Mouse (Mus musculus) spleen, adult 2 months (tissue): Measurements from ENCODE around the gene Stac.

Source experiments
- CTCF ChIP-seq: fragments of 200-500 bp; IDR thresholded peaks from 2 replicates; pipeline ENCODE4 v1.5.1; 2011; ENCODE audit warnings: mild to moderate bottlenecking, inconsistent platforms; ENCODE audit not compliant: insufficient read depth, insufficient read length, insufficient replicate concordance; ENCODE audit errors: extremely low read depth
- POLR2A ChIP-seq: fragments of 200-500 bp; IDR thresholded peaks from 2 replicates; pipeline ENCODE4 v1.6.1; 2011; ENCODE audit warnings: low read depth, low read length, inconsistent platforms

- TF ChIP-seq POLR2A (no peak), CTCF (no peak)
These were observed 69.0 kb downstream of the Stac start for GRCm38 (mm10) chr9:111621191-111621590.
